Mouse (Mus musculus) ovary, postnatal 36 days (tissue): Measurements from ENCODE around the gene Selenof.
"Not testable (repeated sequence)": the region's sequence is repeated elsewhere in the genome, so short reads cannot be mapped to it uniquely, and the experiment has no call there.

Source experiments
- DNase-seq: peaks from one replicate; pipeline ENCODE4 v3.0.0; 2022; ENCODE audit warnings: low spot score, mixed read lengths

Gene Selenof

DNA sequence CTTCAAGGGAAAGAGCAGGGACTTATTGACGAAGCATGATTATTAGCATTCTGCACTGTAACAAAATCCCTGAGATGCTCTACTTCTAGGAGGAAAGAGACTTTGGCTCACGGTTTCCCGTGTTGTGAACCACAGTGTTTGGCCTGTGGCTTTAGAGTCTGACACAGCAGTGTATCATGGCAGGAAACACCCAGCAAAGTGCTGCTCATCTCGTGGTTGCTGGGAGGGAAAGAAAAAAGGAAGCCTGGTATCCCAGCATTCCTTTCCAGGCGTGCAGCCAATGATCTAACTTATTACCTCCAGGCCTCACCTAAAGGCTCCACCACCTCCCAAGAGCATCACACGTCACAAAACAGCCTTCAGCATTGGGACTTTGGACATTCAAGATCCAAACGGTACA is 32.7 kb downstream of the Selenof start:
- DNase-seq: no peak

DNA sequence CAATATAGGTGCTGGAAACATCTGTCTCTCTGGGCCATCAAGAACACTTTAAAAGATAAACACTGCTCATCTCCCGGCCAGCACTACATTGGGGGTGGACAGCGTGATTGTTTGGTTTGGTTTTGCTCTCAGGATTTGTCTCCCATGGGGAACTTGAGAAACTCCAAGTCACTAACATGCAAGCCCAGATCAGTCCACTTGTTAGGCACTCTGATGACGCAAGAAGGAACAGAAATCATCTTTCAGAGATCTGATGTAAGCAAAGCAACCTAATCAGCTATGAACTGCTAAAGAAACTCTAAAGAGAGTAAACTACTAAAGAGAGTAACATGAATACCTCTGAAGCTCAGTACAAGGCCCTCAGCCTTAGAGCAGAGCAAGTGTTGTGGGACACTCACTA is 33.5 kb downstream of the Selenof start:
- no peak for DNase-seq

DNA sequence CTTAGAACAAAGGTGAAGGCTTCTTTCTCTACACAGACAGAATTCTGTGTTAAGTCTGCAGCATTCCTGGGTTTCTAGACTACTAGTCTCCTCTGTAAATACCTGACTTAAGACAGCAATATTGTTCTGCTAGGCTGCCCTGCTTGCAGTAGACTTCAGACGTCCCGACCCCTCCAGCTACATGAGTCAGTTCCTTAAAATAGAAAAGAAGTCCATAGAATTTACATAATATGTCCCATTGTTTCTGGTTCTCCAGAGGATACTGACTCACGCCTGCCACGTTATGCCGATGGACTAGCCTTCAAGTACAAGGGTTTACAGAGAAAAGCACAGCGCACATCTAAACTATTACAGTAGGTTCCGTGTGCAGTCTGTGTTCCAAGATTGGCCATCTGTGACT is 34.1 kb downstream of the Selenof start:
- no peak for DNase-seq

DNA sequence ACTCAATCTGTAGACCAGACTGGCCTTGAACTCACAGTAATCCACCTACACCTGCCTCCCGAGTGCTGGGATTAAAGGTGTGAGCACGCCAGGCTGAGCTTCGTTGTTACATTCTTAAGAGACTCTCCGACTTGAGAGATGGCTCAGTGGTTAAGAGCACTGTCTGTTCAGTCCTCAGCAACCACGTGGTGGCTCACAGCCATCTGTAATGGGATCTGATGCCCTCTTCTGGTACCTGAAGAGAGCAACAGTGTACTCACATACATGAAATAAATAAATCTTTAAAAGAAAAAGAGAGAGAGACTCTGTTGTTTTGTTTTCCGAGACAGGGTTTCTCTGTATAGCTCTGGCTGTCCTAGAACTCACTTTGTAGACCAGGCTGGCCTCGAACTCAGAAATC is 35.7 kb downstream of the Selenof start:
- not testable (repeated sequence) for DNase-seq

DNA sequence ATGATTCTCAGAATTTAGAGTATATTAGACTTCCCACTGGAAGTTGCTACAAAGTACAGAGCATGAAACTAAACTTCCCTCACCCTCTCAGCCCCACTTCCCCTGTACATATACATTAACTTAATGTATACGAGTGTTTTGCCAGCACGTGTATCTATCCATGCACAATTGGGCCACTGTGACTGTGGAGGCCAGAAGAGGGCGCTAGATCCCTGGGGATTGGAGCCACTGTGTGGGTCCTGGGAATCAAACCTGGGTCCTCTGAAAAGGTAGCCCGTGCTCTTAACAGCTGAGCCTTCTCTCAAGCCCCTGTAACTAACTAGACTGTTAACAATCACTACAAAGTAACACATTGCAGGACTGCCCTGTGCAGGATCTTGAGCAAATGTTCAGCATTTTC is 36.3 kb downstream of the Selenof start:
- no peak for DNase-seq

DNA sequence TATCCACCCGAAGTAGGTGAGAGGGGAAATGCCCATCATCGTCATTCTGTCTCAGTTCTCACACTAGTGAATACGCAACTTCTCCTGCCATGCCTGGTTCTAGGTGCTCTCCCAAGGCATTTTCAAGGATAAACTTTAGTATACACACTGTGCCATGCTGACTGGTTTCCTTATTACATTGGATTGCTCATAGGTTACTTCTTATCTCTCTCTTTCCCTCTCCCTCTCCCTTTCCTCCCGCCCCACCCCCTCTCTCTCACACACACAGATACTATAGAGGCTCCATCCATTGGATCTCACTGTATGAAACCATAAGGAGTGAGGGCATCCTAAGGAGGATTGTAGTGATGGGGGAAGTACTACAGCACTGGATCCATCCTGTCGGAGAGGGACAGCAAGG is 38.0 kb downstream of the Selenof start:
- no peak for DNase-seq

DNA sequence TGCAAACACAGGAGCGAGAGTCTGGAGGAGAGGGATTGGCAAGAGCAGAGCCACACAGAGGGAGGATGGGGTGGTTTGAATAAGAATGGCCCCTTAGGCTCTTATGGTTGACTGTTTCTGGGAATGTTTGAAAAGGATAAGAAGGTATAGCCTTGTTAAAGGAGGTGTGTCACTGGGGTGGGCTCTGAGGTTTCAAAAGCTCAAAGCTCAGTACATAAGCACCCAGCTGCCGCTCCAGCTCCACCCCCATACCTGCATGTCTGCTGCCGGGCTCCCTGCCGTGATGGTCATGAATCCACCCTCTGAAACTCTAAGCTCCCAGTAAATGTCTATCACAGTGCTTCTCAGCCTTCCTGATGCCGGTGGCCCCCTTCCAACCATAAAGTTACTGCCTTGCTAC is 40.7 kb downstream of the Selenof start:
- no peak for DNase-seq

DNA sequence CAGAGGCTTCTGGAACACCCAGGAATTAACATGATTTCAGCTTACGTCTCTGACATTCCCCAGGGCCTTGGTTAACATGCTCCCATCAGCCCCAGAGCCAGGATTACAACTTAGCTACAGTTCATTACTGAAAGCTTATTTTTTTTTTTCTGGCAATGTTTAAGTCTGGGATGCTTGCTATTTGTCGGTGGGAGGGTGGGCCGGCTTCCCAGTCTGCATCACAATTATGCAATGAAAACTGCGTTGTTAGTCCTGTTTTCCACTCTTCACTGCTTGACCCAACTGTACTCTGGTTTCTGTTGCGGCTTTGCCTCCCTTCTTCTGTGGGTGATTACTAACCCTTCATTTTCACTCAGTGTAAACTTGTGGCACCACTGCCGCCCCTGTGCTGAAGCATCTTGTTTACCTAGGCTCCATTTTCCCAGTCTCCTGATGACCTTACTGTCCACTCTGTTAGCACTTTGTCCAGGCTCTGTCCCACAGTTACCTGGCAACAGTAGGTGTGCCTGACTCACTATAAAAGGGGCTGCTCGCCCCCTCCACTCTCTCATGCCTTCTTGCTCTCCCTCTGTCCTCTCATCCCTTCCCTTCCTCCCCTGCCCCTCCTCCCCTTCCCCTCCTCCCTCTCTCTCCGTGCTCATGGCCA is 41.6 kb downstream of the Selenof start:
- no peak for DNase-seq

DNA sequence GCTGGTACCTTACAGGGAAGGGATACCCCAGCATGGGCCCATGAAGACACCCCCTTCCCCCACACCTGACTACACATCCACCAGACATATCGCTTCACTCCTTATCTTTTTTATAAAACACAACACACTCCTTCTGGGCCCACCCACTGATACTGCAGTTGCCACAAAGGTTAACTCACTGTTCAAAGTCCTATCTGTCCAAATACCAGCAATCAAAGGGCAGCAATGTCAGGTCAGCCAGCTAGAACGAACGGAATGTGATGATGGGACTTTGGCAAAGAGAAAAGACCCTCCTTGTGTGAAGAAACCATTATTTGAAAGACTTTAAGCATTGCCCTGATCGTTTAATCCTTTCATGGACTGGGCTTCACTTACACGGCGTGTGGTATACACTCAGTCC is 42.3 kb downstream of the Selenof start:
- DNase-seq: no peak

DNA sequence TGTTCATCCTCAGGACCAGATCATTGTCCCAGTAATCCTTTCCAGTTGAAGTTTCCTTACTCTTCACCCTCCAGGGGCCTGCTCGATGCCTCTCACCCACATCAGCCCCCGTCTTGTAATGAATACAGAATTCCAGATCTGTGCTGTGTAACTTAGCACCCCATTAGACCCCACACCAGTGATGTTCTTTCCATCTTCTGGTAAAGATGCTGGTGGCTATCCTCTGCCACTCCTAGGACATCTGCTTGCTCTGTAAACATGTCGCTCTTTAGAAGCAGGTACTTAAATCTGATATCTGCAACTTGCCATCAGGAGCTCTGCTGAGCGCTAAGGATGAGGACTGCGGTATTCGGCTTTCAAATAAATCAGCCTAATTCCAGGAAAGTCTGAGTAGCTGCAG is 44.2 kb downstream of the Selenof start:
- no peak for DNase-seq

DNA sequence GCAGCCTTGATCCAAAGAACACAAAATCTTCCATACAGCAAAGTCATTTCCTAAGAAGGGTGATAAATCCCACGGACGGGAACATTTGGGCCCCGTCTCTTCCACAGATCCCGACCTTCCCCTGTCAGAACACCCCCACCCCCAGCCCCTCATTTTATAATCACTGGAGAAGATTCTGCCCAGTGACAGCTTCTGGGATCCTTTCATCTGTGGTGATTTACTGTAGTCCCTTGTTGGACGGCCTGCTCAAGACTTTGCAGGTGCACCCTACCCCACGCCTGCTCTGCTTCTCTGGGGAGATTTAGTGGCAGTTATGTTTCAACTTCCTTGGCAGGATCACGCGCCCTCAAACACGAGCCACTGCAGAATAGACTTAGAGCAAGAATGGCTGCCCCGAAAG is 44.6 kb downstream of the Selenof start:
- DNase-seq: no peak

DNA sequence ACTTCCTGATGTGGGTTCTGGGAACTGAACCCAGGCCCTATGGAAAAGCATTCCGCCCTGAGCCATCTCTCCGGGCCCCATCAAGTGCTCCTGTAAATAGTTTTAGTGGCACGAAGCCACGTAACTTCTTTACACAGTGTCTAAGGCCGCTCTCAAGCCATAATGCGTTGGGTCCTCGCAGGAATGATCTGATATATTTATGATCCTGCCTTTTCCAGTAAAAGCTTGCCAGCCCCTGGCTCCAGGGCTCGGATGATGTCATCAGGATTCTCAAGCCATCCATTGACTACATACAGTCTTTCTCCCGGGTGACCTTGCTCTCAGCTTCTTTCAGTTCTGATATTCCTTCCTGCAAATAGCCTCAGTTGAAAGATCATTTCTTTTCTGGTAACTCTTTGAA is 45.4 kb downstream of the Selenof start:
- DNase-seq: no peak

DNA sequence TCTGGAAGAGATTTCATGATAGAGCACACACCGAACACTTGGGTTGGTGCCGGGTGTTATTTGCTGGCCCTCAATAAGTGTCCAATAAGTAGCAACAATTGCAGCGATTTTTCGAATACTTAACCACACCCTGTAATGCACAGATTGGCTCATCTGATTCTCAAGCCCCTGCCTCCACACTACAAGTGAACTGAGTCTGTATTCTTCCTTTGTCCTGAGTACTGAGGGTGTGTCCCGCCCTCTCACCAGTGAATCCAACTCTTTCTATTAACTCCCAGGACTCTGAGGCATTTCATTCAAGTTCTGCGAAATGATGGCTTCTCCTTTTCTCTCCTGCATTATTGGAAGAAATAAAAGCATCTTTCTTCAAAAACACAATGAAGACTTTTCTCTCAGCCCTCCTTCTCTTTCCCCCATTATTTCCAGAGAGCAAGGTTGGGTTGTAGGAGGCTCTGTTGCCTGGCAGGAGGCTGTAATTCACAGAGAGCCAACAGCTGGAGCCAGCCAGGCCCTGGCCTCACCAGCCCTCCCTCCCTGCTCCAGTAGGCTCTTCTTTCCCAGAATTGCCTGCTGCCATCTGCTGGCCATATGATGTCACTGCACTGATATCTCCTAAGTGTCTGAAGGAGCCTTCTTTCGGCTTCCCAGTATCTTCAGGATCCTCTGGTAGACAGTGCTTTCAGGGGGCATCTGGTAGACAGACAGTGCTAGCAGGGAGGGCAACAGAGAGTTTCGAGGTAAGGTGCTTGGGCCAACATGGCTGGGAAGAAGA is 46.7 kb downstream of the Selenof start:
- DNase-seq: peak; percentile 78

DNA sequence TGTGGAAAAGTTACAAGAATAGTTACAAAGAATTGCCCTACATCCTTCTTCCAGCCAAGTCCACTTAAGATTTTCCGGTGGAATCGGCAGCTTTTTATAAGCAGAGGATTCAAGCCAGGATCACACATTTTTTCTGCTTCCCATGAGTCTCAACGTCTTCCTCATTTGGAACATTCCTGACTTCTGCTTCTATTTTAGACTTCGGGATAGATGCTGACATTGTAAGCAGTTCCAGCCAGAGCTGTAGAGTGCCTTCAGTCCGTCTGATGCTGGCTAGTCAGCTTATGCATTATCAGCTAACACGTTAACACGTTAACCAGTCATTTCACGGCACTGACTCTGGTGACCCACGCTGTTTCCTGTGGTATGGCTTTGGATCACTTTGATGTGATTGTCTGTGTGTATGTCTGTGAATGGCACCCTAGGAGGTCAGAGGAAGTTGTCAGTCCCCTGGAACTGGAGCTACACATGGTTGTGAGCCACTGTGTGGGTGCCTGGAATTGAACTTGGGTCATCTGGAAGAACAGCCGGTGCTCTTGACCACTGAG is 47.6 kb downstream of the Selenof start:
- no peak for DNase-seq

DNA sequence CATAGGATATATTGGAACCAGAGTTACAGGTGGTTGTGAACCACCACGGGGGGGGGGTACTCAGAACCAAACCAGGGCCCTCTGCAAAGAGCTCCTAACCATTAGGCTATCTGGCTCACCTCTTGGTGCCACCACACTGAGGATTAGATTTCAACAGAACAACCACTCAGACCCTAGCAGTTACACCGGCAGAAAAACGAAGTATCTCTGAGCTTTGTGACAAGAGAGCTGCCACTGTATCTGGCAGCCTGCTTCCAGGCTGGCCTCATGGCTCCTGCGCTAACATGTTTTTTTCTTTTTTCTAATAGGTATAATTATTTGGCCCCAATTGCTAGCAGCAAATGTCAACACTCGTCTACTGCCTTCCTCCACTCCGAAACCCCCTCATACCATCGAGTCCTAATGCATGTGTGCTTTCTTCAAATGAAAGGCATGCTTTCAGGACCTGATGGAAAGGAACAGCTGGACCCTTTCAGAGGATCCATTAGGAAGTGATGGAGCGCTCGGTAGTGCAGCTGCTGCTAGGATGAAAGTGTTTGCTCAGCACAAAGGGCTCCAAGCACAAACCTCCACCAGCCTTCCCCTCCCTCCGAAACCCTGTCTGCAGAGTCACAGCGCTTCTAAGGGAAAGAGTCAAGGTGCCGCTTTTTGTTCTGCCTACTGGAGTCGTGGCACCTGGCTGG is 53.0 kb downstream of the Selenof start:
- no peak for DNase-seq

DNA sequence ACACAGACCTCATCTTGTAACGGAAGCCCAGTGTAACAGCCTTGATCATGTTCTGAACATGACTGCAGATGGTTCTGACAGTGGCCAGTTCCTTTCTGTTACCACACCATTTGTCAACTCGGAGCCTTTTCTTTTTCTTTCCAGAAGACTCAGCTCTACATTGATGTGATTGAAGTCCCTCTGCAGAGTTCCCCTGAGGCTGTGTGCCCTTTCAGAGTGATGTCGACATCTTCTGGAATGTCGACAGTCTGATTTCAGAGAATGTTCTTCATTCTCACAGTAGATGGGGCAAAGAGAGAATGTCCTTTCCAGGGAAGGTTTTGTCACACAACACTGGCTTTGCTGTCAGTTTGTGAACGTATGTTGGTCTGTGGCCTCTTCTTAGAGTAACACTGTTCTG is 55.6 kb downstream of the Selenof start:
- no peak for DNase-seq

DNA sequence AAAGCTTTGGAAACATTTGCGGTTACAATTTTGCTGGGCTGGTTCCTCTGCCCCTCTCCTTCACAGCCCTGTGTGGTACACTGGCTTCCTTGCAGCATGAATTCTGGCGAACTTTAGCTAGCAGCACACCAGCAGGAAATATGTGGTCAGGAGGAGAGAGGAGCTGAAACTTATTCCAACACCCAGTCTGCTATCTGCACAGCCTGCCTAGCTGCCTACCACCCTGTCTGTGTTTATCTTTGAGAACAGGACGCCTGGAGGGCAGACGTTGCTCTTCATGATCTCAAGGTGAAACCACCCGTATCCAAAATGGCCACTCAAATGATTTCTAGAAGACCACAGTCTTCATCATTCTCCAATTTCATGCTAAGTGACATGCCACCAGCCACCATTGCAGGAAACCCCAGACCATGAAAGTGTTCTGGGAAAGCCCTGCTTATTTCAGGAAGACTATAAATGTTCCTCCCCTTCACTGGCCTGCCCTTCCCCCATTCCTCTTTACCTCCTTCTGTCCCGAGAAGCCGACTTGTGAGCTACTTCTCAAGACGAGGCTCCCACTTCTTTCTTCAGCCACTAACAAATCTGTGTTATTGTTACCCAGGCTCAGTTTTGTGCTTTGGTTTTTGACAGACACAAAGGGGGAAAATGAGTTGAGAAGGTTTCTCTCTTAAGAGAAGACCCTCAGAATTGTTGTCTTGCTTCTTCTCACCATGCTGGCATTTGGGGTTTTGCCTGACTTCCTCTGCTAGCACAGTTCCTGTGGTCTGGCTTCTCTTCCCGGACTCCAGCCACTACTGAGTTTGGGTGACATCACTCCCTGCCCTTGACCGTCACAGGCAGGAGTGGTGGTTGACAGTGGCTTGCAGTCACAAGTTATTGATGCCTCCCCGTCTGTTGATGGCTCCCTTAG is 58.2 kb downstream of the Selenof start:
- no peak for DNase-seq

DNA sequence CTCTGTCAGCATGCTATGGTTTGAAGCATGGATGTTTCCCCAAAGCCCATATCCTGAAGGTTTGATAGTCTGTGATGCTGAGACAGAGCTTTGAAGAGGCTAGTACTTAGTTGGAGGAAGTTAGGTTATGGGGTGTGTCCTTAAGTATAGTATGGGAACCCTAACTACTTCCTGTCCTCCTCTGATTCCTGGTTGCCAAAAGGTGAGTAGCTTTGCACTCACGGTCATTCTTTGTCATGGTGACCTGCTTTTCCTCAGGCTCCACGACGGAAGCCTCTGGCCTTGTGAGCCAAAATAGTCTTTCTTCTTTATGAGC is 58.8 kb downstream of the Selenof start:
- no peak for DNase-seq

DNA sequence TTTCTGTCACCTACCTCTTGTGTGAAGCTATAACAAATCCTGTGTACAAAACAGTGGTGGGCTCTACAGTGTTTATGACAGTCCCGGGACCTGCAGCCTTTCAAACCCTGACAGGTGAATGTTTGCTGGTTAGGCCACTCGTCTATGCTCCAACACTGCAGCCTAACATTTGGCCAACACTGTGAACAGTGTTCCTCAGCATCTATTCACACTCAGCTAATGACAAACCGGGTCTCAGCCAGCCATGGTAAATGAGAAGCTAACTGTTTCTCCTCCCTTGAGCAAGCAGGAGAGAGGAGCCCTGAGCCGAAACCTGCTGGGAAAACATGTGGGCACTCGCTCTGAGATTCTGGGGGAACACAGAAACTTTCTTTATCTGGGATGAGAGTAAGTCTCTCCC is 65.1 kb downstream of the Selenof start:
- no peak for DNase-seq

DNA sequence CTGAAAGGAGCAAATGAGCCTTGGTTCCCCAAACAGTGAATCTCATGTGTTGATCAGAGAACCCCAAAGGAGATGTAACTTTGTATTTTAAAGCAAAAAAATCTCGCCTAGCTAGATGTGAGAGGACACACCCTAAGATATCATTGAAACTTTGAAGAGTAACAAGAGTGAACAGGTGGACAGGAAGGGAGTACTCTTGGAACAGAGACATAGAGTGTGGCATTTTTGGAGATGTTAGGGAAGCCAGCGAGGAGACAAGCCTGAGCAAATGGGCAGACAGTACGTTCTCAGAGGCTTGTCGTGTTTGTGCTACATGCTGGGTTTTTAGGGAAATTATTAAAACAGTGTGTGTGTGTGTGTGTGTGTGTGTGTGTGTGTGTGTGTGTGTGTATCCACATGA is 68.0 kb downstream of the Selenof start:
- no peak for DNase-seq

DNA sequence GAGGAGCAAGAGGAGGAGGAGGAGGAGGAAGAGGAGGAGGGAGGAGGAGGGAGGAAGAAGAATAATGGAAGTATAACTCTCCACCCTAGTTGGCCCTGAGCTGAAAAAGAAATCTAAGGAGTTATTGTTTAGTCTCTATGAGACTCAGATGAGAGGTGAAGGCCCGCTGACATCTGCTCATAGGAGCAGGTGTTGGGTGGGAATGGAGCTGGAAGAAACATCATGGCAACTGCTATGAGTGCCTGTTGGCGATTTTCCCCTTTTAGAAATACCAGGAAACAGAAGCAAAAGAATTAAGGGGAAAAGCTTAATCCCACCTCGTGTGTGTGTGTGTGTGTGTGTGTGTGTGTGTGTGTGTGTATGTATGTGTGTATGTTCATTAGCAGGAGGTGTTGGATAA is 69.3 kb downstream of the Selenof start:
- no peak for DNase-seq

DNA sequence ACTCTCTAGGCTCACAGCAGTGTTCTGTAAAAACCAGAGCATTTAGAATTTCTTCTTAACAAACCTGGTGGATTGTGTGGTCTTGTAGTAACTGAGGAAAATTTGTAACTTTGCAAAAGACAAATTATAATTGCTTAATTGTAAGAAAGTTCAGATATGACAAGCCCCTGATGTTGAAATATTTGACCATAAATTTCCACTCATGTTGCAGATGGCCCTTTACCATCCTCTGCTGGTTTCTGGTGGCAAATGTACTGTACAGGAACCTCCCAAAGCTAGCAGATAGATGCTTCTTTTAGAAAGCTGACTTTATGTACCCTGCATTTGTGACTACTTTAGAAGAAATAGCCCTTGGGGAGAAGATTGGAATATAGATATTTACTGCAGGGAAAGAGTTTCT is 69.9 kb downstream of the Selenof start:
- DNase-seq: no peak
